Mouse (Mus musculus) spleen, adult 2 months (tissue): ENCODE data around the gene Csk.

ENCODE experiments used
- CTCF ChIP-seq: fragments of 200-500 bp; IDR thresholded peaks from 2 replicates; pipeline ENCODE4 v1.5.1; 2011; ENCODE audit warnings: mild to moderate bottlenecking, inconsistent platforms; ENCODE audit not compliant: insufficient read depth, insufficient read length, insufficient replicate concordance; ENCODE audit errors: extremely low read depth
- POLR2A ChIP-seq: fragments of 200-500 bp; IDR thresholded peaks from 2 replicates; pipeline ENCODE4 v1.6.1; 2011; ENCODE audit warnings: low read depth, low read length, inconsistent platforms

- TF ChIP-seq POLR2A (no peak), CTCF (no peak)
Observed at GRCm38 (mm10) chr9:57688158-57688557, 34.7 kb upstream of the Csk start.
